In genomic region chr1:22803471-22803870, GRCm38 (mm10) we compare ENCODE assay signal across 15 mouse cellular contexts. TPM values are rescaled to one million over a fixed set of nuclear protein-coding genes. Genes with fewer than 3 reads are reported as not detected.
DNase-seq lines count a peak whose midpoint lies in the region; ATAC-seq and TF ChIP-seq lines count a peak whose summit lies in the region.
"Had no signal": no experiment of that assay in that cellular context is flagged by ENCODE, and none has a peak within 500 bp of the region (broad histone marks: within the 10 kb centered on the region; RNA-seq: fewer than 3 reads in every experiment).

No protein-coding gene starts in this region.

- TF ChIP-seq CTCF in lung, postnatal 0 days (IDR thresholded peaks at IDR 0.05) = no peak

- H3K4me1 ChIP-seq in midbrain, embryonic 12.5 days = peaks cover 11% of the 10 kb centered on the region; the same call in 1 of the 2 replicates
- peaks cover 14% of the 10 kb centered on the region for H3K4me1 ChIP-seq in midbrain, embryonic 10.5 days
- peaks cover 28% of the 10 kb centered on the region for H3K4me1 ChIP-seq in hindbrain, embryonic 15.5 days (replicated peaks)
- H3K4me1 ChIP-seq in lung, postnatal 0 days (ENCODE audit: insufficient read depth, low read depth, low read length) = peaks cover 7% of the 10 kb centered on the region; the same call in 1 of the 2 replicates

- 82% methylated on average over 2 of the region's 2 CpGs for WGBS in midbrain, embryonic 12.5 days
- WGBS in midbrain, embryonic 10.5 days = 75% methylated on average over 2 of the region's 2 CpGs
- WGBS in hindbrain, embryonic 15.5 days = 65% methylated on average over 2 of the region's 2 CpGs
- WGBS in lung, postnatal 0 days = 67% methylated on average over 2 of the region's 2 CpGs

- no peak for TF ChIP-seq EP300 in lung, postnatal 0 days (IDR thresholded peaks at IDR 0.05)

- peak; percentile 52 for DNase-seq in cerebellum, adult 11-12 months
- no peak for DNase-seq in midbrain, embryonic 10.5 days (ENCODE audit: low spot score)
- DNase-seq in lung, postnatal 0 days (ENCODE audit: low spot score) = no peak
- DNase-seq in kidney, postnatal 25 days = no peak
- DNase-seq: heart, adult 2 months; heart, postnatal 10 days; kidney, postnatal 10 days; lung, adult 18-20 months; spleen, adult 18-20 months; thymus, postnatal 25 days had no signal

- H3K4me3 ChIP-seq in midbrain, embryonic 12.5 days = no peak overlapping the region
- H3K4me3 ChIP-seq in midbrain, embryonic 10.5 days = no peak overlapping the region
- peak overlapping the region; percentile 58 for H3K4me3 ChIP-seq in hindbrain, embryonic 15.5 days
- H3K4me3 ChIP-seq in lung, postnatal 0 days (ENCODE audit: low read depth, low read length) = no peak overlapping the region
- H3K4me3 ChIP-seq: heart, adult 2 months had no signal

- no peak for ATAC-seq in cerebellum, adult (ENCODE audit: insufficient number of reproducible peaks, low FRiP score, low TSS enrichment)
- ATAC-seq in midbrain, embryonic 12.5 days (ENCODE audit: low FRiP score, low read depth) = no peak
- no peak for ATAC-seq in hindbrain, embryonic 15.5 days (ENCODE audit: low FRiP score, low read depth)
- no peak for ATAC-seq in erythroid progenitor cell, adult 5-6 weeks (replicated peaks; ENCODE audit: low FRiP score, poor library complexity, severe bottlenecking)
- no peak for ATAC-seq in lung, postnatal 0 days
- ATAC-seq: intestine, embryonic 16.5 days had no signal

- no peak overlapping the region for H3K9ac ChIP-seq in midbrain, embryonic 12.5 days (replicated peaks)
- H3K9ac ChIP-seq in hindbrain, embryonic 15.5 days = 0 out of 2 replicates have a peak overlapping the region, but pooled peaks have one; percentile 27
- H3K9ac ChIP-seq in lung, postnatal 0 days (replicated peaks; ENCODE audit: low read depth) = no peak overlapping the region

- no peaks in the 10 kb centered on the region for H3K36me3 ChIP-seq in midbrain, embryonic 12.5 days
- no peaks in the 10 kb centered on the region for H3K36me3 ChIP-seq in midbrain, embryonic 10.5 days
- no peaks in the 10 kb centered on the region for H3K36me3 ChIP-seq in hindbrain, embryonic 15.5 days
- no peaks in the 10 kb centered on the region for H3K36me3 ChIP-seq in lung, postnatal 0 days (ENCODE audit: insufficient read depth, low read length)

- H3K4me2 ChIP-seq in midbrain, embryonic 12.5 days (replicated peaks) = peak overlapping the region; percentile 13
- H3K4me2 ChIP-seq in hindbrain, embryonic 15.5 days = peak overlapping the region; percentile 74
- no peak overlapping the region for H3K4me2 ChIP-seq in lung, postnatal 0 days (replicated peaks; ENCODE audit: low read depth, low read length)

- no peaks in the 10 kb centered on the region for H3K9me3 ChIP-seq in midbrain, embryonic 12.5 days
- no peaks in the 10 kb centered on the region for H3K9me3 ChIP-seq in midbrain, embryonic 10.5 days (replicated peaks)
- H3K9me3 ChIP-seq in hindbrain, embryonic 15.5 days = no peaks in the 10 kb centered on the region
- H3K9me3 ChIP-seq in lung, postnatal 0 days (ENCODE audit: low read length) = no peaks in the 10 kb centered on the region

- no peak overlapping the region for H3K27ac ChIP-seq in midbrain, embryonic 12.5 days (replicated peaks)
- no peak overlapping the region for H3K27ac ChIP-seq in midbrain, embryonic 10.5 days (replicated peaks)
- H3K27ac ChIP-seq in hindbrain, embryonic 15.5 days (replicated peaks) = no peak overlapping the region
- H3K27ac ChIP-seq in lung, postnatal 0 days (ENCODE audit: low read length) = no peak overlapping the region
- H3K27ac ChIP-seq: heart, adult 2 months had no signal

- H3K27me3 ChIP-seq in midbrain, embryonic 12.5 days = peaks cover 6% of the 10 kb centered on the region; the same call in 1 of the 2 replicates
- H3K27me3 ChIP-seq in midbrain, embryonic 10.5 days (ENCODE audit: low read depth, poor library complexity, severe bottlenecking) = peaks cover 36% of the 10 kb centered on the region
- 0 out of 2 replicates have a peak, but pooled peaks cover 2% of the 10 kb centered on the region for H3K27me3 ChIP-seq in hindbrain, embryonic 15.5 days
- no peaks in the 10 kb centered on the region; the same call in 1 of the 2 replicates for H3K27me3 ChIP-seq in lung, postnatal 0 days (replicated peaks; ENCODE audit: insufficient read depth, low read length)

RNA-seq across cellular contexts. Expression of gene Rims1, which starts 2.3 kb away (rescaled TPM):
- polyA plus RNA-seq in midbrain, embryonic 12.5 days (2016; fragmentation: Nextera tagmentation; extraction: Ambion mirVana) = 7.3 and 7.7 TPM in 2 replicates
- 1.2 and 1.8 TPM in 2 replicates for polyA plus RNA-seq in midbrain, embryonic 10.5 days (2016; fragmentation: Nextera tagmentation; extraction: Ambion mirVana)
- 20.5 and 21.5 TPM in 2 replicates for polyA plus RNA-seq in hindbrain, embryonic 15.5 days (2015; fragmentation: Nextera tagmentation; extraction: Ambion mirVana)
- not detected in 2 replicates for total RNA-seq in erythroid progenitor cell, adult 5-6 weeks (2015; ENCODE audit: low replicate concordance)
- 0.51 TPM in 1 of 2 replicates, not detected in the other for total RNA-seq in erythroid progenitor cell, adult 5-6 weeks (2017; ENCODE audit: low replicate concordance)
- polyA plus RNA-seq in lung, postnatal 0 days (2015; fragmentation: Nextera tagmentation; extraction: Ambion mirVana) = 0.92 and 1.0 TPM in 2 replicates
